19 mouse cellular contexts compared by ENCODE assay signal in the genomic region with DNA sequence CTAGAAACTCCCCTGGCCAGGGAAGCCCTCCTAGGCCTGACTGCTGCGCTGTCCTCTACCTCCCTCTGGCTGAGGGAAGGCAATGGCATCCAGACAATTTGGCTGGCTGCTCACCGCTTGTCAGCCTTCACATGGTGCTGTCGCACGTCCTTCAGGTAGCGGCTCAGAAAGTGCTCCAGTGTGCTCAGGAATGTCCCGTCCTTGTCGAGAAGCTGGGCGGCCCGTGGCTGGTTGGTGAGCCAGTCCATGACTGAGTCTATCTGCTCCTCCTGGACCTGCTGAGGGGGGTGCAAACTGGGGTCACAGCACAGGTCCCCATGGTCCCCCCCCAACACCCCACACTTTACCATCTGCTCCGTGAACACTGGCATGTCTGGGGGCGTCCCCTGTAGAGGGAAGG. TPM values are rescaled to one million over a fixed set of nuclear protein-coding genes. Genes with fewer than 3 reads are reported as not detected.
A peak's percentile ranks its signal among the peaks of the same experiment; 100 is the strongest.
DNase-seq lines count a peak whose midpoint lies in the region; ATAC-seq and TF ChIP-seq lines count a peak whose summit lies in the region.
"Had no signal": no experiment of that assay in that cellular context is flagged by ENCODE, and none has a peak within 500 bp of the region (broad histone marks: within the 10 kb centered on the region; RNA-seq: fewer than 3 reads in every experiment).

No protein-coding gene starts in this region.

- peaks cover 71% of the 10 kb centered on the region for H3K36me3 ChIP-seq in heart, embryonic 12.5 days
- H3K36me3 ChIP-seq in heart, embryonic 16.5 days (ENCODE audit: control insufficient read depth, insufficient read depth): peaks cover 52% of the 10 kb centered on the region
- peaks cover 63% of the 10 kb centered on the region for H3K36me3 ChIP-seq in ES-E14 (ENCODE audit: control insufficient read depth, insufficient read depth, low read length, poor library complexity, severe bottlenecking)

- no peak overlapping the region for H3K27ac ChIP-seq in heart, embryonic 12.5 days (ENCODE audit: poor library complexity, severe bottlenecking)
- H3K27ac ChIP-seq in heart, embryonic 16.5 days (ENCODE audit: low read length): peak overlapping the region; percentile 81
- H3K27ac ChIP-seq in ES-E14 (ENCODE audit: insufficient read depth, low read depth, low read length, poor library complexity, severe bottlenecking): peak overlapping the region; percentile 50; the same call in 1 of the 2 replicates
- H3K27ac ChIP-seq: embryonic facial prominence, embryonic 12.5 days; forebrain, embryonic 15.5 days; hindbrain, embryonic 12.5 days had no signal

- ATAC-seq in heart, embryonic 12.5 days (ENCODE audit: insufficient number of reproducible peaks, low FRiP score): no peak
- peak; percentile 33; the same call in 1 of the 2 replicates for ATAC-seq in heart, embryonic 16.5 days (replicated peaks; ENCODE audit: extremely low read depth, insufficient read depth, low FRiP score)
- ATAC-seq: forebrain, embryonic 15.5 days; hindbrain, embryonic 16.5 days had no signal

- H3K9ac ChIP-seq in heart, embryonic 12.5 days: 0 out of 2 replicates have a peak overlapping the region, but pooled peaks have one; percentile 3
- peak overlapping the region; percentile 29; the same call in 1 of the 2 replicates for H3K9ac ChIP-seq in heart, embryonic 16.5 days (ENCODE audit: low read length)
- H3K9ac ChIP-seq in ES-E14 (ENCODE audit: insufficient read depth, low read depth, low read length, poor library complexity, severe bottlenecking): peak overlapping the region; percentile 8; the same call in 1 of the 2 replicates
- H3K9ac ChIP-seq: embryonic facial prominence, embryonic 12.5 days; forebrain, embryonic 15.5 days; hindbrain, embryonic 12.5 days had no signal

- no peaks in the 10 kb centered on the region for H3K27me3 ChIP-seq in heart, embryonic 12.5 days (replicated peaks)
- H3K27me3 ChIP-seq in heart, embryonic 16.5 days (ENCODE audit: control insufficient read depth, insufficient read depth, low read length): no peaks in the 10 kb centered on the region
- H3K27me3 ChIP-seq: CH12.LX; forebrain, embryonic 15.5 days; hindbrain, embryonic 12.5 days had no signal

- in situ Hi-C loops in ES-E14 (cut with MboI; ENCODE audit: low sequenced_read_pairs in 2 of 2, unreplicated experiment in 2 of 2): no loop called here

- H3K4me3 ChIP-seq in heart, embryonic 12.5 days: no peak overlapping the region
- H3K4me3 ChIP-seq in heart, embryonic 16.5 days (ENCODE audit: low read length): no peak overlapping the region
- H3K4me3 ChIP-seq in ES-E14 (ENCODE audit: insufficient read depth in 1 of 2, low read depth in 1 of 2, low read length in 2 of 2, poor library complexity in 1 of 2, severe bottlenecking in 1 of 2): no peak overlapping the region
- H3K4me3 ChIP-seq: embryonic facial prominence, embryonic 12.5 days; forebrain, embryonic 15.5 days; hindbrain, embryonic 12.5 days had no signal

- DNase-seq in heart, postnatal 10 days: no peak
- no peak for DNase-seq in heart, postnatal 4 days
- DNase-seq in lung, postnatal 25 days (ENCODE audit: low spot score): peak; percentile 21
- DNase-seq in lung, postnatal 14 days: no peak
- no peak for DNase-seq in ES-E14 (ENCODE audit: low read depth, low spot score)
- DNase-seq: adrenal gland, postnatal 10 days; cerebellum, adult 11 months; cerebellum, adult 8-10 months; cerebellum, postnatal 14 days; gastrocnemius, postnatal 36 days; kidney, adult 11 months; kidney, adult 9 months had no signal

- H3K4me2 ChIP-seq in heart, embryonic 12.5 days: no peak overlapping the region
- no peak overlapping the region for H3K4me2 ChIP-seq in heart, embryonic 16.5 days (ENCODE audit: low read depth, low read length)
- H3K4me2 ChIP-seq: embryonic facial prominence, embryonic 12.5 days; forebrain, embryonic 15.5 days; hindbrain, embryonic 12.5 days had no signal

- no peaks in the 10 kb centered on the region for H3K9me3 ChIP-seq in heart, embryonic 12.5 days (replicated peaks)
- no peaks in the 10 kb centered on the region for H3K9me3 ChIP-seq in heart, embryonic 16.5 days (replicated peaks; ENCODE audit: control insufficient read depth, low read length)
- H3K9me3 ChIP-seq in ES-E14 (ENCODE audit: control insufficient read depth, insufficient read depth, low read depth, low read length): no peaks in the 10 kb centered on the region
- H3K9me3 ChIP-seq: embryonic facial prominence, embryonic 12.5 days; forebrain, embryonic 15.5 days; hindbrain, embryonic 12.5 days had no signal

- peaks cover 14% of the 10 kb centered on the region for H3K4me1 ChIP-seq in heart, embryonic 12.5 days (replicated peaks)
- H3K4me1 ChIP-seq in heart, embryonic 16.5 days (ENCODE audit: control insufficient read depth, insufficient read depth, low read length): 0 out of 2 replicates have a peak, but pooled peaks cover 10% of the 10 kb centered on the region
- H3K4me1 ChIP-seq in ES-E14 (ENCODE audit: control insufficient read depth in 2 of 2, insufficient read depth in 2 of 2, low read length in 2 of 2, poor library complexity in 1 of 2): peaks cover 0 to 9% of the 10 kb centered on the region in 2 experiments; a peak in 2 of 4 replicates
- H3K4me1 ChIP-seq: embryonic facial prominence, embryonic 12.5 days had no signal

- 68% methylated on average over 11 of the region's 11 CpGs for WGBS in heart, embryonic 12.5 days
- WGBS in heart, embryonic 16.5 days: 48% methylated on average over 11 of the region's 11 CpGs

- intact Hi-C loops in heart, postnatal 10 days (cut with DNase I): no loop called here

TF ChIP-seq in ES-E14, 5 proteins besides CTCF, POLR2A, EP300 and RAD21:
- TF ChIP-seq HCFC1 (IDR thresholded peaks at IDR 0.05; ENCODE audit: borderline replicate concordance, insufficient read depth, low read length): no peak
- no peak for TF ChIP-seq ZNF384 (IDR thresholded peaks at IDR 0.05; ENCODE audit: low read depth, low read length)
- TF ChIP-seq CHD2 (IDR thresholded peaks at IDR 0.05; ENCODE audit: low read depth, low read length): no peak
- TF ChIP-seq ZC3H11A (IDR thresholded peaks at IDR 0.05; ENCODE audit: borderline replicate concordance, low read depth, low read length): no peak
- TF ChIP-seq MAFK (IDR thresholded peaks at IDR 0.05; ENCODE audit: insufficient read depth, low read depth, low read length): no peak

RNA-seq across cellular contexts. Expression of gene Celf5, which starts 5.6 kb away (rescaled TPM):
- polyA plus RNA-seq in heart, embryonic 12.5 days (2016; fragmentation: Nextera tagmentation; extraction: Ambion mirVana): 0.19 and 0.28 TPM in 2 replicates
- total RNA-seq in heart, postnatal 10 days (2021): under 1 TPM; 0.32 to 0.48 TPM
- polyA plus RNA-seq in heart, embryonic 16.5 days (2015; fragmentation: Nextera tagmentation; extraction: Ambion mirVana): 0.24 TPM in 2 replicates
- total RNA-seq in heart, postnatal 4 days (2021): under 1 TPM; 0.09 to 0.33 TPM
- 5.0 and 8.2 TPM in 2 replicates for total RNA-seq in ES-E14 (2012; rRNA removed)
- total RNA-seq: gastrocnemius, postnatal 36 days had no signal

RNA-seq across cellular contexts. Expression of gene Ncln, which starts 8.1 kb away (rescaled TPM):
- polyA plus RNA-seq in heart, embryonic 12.5 days (2016; fragmentation: Nextera tagmentation; extraction: Ambion mirVana): 54.9 and 60.2 TPM in 2 replicates
- total RNA-seq in heart, postnatal 10 days (2021): 10 to 100 TPM; 64.0 to 65.0 TPM
- 55.7 and 59.8 TPM in 2 replicates for polyA plus RNA-seq in heart, embryonic 16.5 days (2015; fragmentation: Nextera tagmentation; extraction: Ambion mirVana)
- total RNA-seq in heart, postnatal 4 days (2021): 10 to 100 TPM; 57.1 to 62.3 TPM
- total RNA-seq in ES-E14 (2012; rRNA removed): 254 and 393 TPM in 2 replicates

RNA-seq across cellular contexts. Expression of gene S1pr4, which starts 11.9 kb away (rescaled TPM):
- 0.42 and 0.52 TPM in 2 replicates for polyA plus RNA-seq in heart, embryonic 12.5 days (2016; fragmentation: Nextera tagmentation; extraction: Ambion mirVana)
- total RNA-seq in heart, postnatal 10 days (2021): under 1 TPM; 0.86 to 0.87 TPM
- polyA plus RNA-seq in heart, embryonic 16.5 days (2015; fragmentation: Nextera tagmentation; extraction: Ambion mirVana): 1.5 and 2.1 TPM in 2 replicates
- total RNA-seq in heart, postnatal 4 days (2021): under 1 TPM; 0.50 to 0.57 TPM
- total RNA-seq in ES-E14 (2012; rRNA removed): 0.94 and 1.9 TPM in 2 replicates

RNA-seq across cellular contexts. Expression of gene Nfic, which starts 32.6 kb away (rescaled TPM):
- polyA plus RNA-seq in heart, embryonic 12.5 days (2016; fragmentation: Nextera tagmentation; extraction: Ambion mirVana): 39.3 and 40.7 TPM in 2 replicates
- total RNA-seq in heart, postnatal 10 days (2021): 100 to 1,000 TPM; 139 to 163 TPM
- polyA plus RNA-seq in heart, embryonic 16.5 days (2015; fragmentation: Nextera tagmentation; extraction: Ambion mirVana): 54.7 and 61.1 TPM in 2 replicates
- 100 to 1,000 TPM; 125 to 130 TPM for total RNA-seq in heart, postnatal 4 days (2021)
- total RNA-seq in ES-E14 (2012; rRNA removed): 4.9 and 6.3 TPM in 2 replicates

RNA-seq across cellular contexts. Expression of gene Gna15, which starts 35.9 kb away (rescaled TPM):
- polyA plus RNA-seq in heart, embryonic 12.5 days (2016; fragmentation: Nextera tagmentation; extraction: Ambion mirVana): 1.9 and 2.3 TPM in 2 replicates
- under 1 TPM; 0.60 to 0.74 TPM for total RNA-seq in heart, postnatal 10 days (2021)
- polyA plus RNA-seq in heart, embryonic 16.5 days (2015; fragmentation: Nextera tagmentation; extraction: Ambion mirVana): 1.1 and 1.3 TPM in 2 replicates
- total RNA-seq in heart, postnatal 4 days (2021): under 1 TPM; 0.48 to 0.56 TPM
- total RNA-seq in ES-E14 (2012; rRNA removed): 11.8 and 16.6 TPM in 2 replicates
